7 mouse cellular contexts compared by ENCODE assay signal in genomic region chr7:118448134-118448967, GRCm38 (mm10). TPM values are rescaled to one million over a fixed set of nuclear protein-coding genes. Genes with fewer than 3 reads are reported as not detected.
A peak's percentile ranks its signal among the peaks of the same experiment; 100 is the strongest.
DNase-seq lines count a peak whose midpoint lies in the region; ATAC-seq lines count a peak whose summit lies in the region.

TSS of gene Syt17 (minus strand) at chr7:118448222.

- H3K4me3 ChIP-seq in hindbrain, embryonic 16.5 days (ENCODE audit: low read length), result peak within 1 kb of the TSS; percentile 68
- peak within 1 kb of the TSS; percentile 90 for H3K4me3 ChIP-seq in megakaryocyte, embryonic 14.5 days (replicated peaks)

- peaks cover 5% of the 10 kb centered on the region; the same call in 1 of the 2 replicates for H3K27me3 ChIP-seq in hindbrain, embryonic 16.5 days (replicated peaks; ENCODE audit: control insufficient read depth, insufficient read depth, low read length)
- H3K27me3 ChIP-seq in megakaryocyte, embryonic 14.5 days (replicated peaks), result peaks cover 88% of the 10 kb centered on the region

- H3K4me2 ChIP-seq in hindbrain, embryonic 16.5 days (ENCODE audit: low read length), result peak within 1 kb of the TSS; percentile 77

- H3K9ac ChIP-seq in hindbrain, embryonic 16.5 days (ENCODE audit: low read depth, low read length), result peak within 1 kb of the TSS; percentile 78

- no peaks in the 10 kb centered on the region for H3K36me3 ChIP-seq in hindbrain, embryonic 16.5 days (ENCODE audit: control insufficient read depth, insufficient read depth, low read length)
- H3K36me3 ChIP-seq in megakaryocyte, embryonic 14.5 days (replicated peaks; ENCODE audit: low read length), result no peaks in the 10 kb centered on the region

- peak; percentile 71 for ATAC-seq in hindbrain, embryonic 16.5 days

- no peaks in the 10 kb centered on the region for H3K9me3 ChIP-seq in hindbrain, embryonic 16.5 days (ENCODE audit: control insufficient read depth, low read length)
- H3K9me3 ChIP-seq in megakaryocyte, embryonic 14.5 days, result no peaks in the 10 kb centered on the region

- peaks cover 15% of the 10 kb centered on the region for H3K4me1 ChIP-seq in hindbrain, embryonic 16.5 days (ENCODE audit: control insufficient read depth, insufficient read depth, low read depth, low read length)
- H3K4me1 ChIP-seq in megakaryocyte, embryonic 14.5 days, result peaks cover 28% of the 10 kb centered on the region

- H3K27ac ChIP-seq in hindbrain, embryonic 16.5 days (ENCODE audit: low read depth, low read length), result no peak within 1 kb of the TSS

- DNase-seq in adrenal gland, postnatal 10 days, result peak; percentile 83
- DNase-seq in cerebellum, postnatal 36 days, result peak; percentile 37 to 48
- DNase-seq in gastrocnemius, adult 8-10 months (ENCODE audit: low spot score in 2 of 2), result peak; percentile 52 to 66
- peak; percentile 41 to 70 for DNase-seq in left cerebral cortex, postnatal 10 days (ENCODE audit: extremely low spot score in 1 of 2, low spot score in 2 of 2)
- DNase-seq in skeletal muscle tissue, adult 2 months (ENCODE audit: low read depth, low spot score), result peak; percentile 78

- under 1% methylated on average over 57 of the region's 58 CpGs for WGBS in hindbrain, embryonic 16.5 days

- intact Hi-C loops in left cerebral cortex, postnatal 10 days (cut with DNase I), result loop anchor here (5.0 kb wide), 3 partner anchors 69 to 239 kb away; no protein-coding TSS in a partner anchor

RNA-seq across cellular contexts. Expression of gene Syt17, which starts in this region (rescaled TPM):
- 10 to 100 TPM in 1 of 2 experiments, 1 to 10 TPM in 1; 9.0 to 11.4 TPM for total RNA-seq in adrenal gland, postnatal 10 days (2021)
- under 1 TPM in 2 of 4 experiments, not detected in 2; 0.12 to 0.72 TPM for total RNA-seq in gastrocnemius, adult 8-10 months (2022)
- 27.4 and 28.3 TPM in 2 replicates for polyA plus RNA-seq in hindbrain, embryonic 16.5 days (2015; fragmentation: Nextera tagmentation; extraction: Ambion mirVana)
- total RNA-seq in left cerebral cortex, postnatal 10 days (2021), result 10 to 100 TPM; 47.9 to 51.3 TPM
- polyA plus RNA-seq in megakaryocyte, embryonic 14.5 days (2012; ENCODE audit: insufficient read depth, low replicate concordance), result not detected in 2 replicates

Comparison
In these comparisons a context has a peak if more than half of its experiments do, and no peak if none do; other contexts are left out.
1. RNA of gene Syt17 (total RNA-seq): 47.9 to 51.3 TPM in left cerebral cortex, postnatal 10 days and 9.0 to 11.4 TPM in adrenal gland, postnatal 10 days; 0.12 to 0.72 TPM in gastrocnemius, adult 8-10 months; every median in the first group is over 4 times any median in the second.
2. RNA of gene Syt17 (polyA plus RNA-seq): 27.4 to 28.3 TPM in hindbrain, embryonic 16.5 days; not detected in megakaryocyte, embryonic 14.5 days; every median in the first group is over 10 times any median in the second.
3. Peak in DNase-seq in gastrocnemius, adult 8-10 months; RNA of the gene not detected or under 1 TPM.
4. Peak in every context shown above with its lines, with median percentiles within 50 percentile points of each other: DNase-seq.